ENCODE assay signal across 7 mouse cellular contexts in the genomic region with DNA sequence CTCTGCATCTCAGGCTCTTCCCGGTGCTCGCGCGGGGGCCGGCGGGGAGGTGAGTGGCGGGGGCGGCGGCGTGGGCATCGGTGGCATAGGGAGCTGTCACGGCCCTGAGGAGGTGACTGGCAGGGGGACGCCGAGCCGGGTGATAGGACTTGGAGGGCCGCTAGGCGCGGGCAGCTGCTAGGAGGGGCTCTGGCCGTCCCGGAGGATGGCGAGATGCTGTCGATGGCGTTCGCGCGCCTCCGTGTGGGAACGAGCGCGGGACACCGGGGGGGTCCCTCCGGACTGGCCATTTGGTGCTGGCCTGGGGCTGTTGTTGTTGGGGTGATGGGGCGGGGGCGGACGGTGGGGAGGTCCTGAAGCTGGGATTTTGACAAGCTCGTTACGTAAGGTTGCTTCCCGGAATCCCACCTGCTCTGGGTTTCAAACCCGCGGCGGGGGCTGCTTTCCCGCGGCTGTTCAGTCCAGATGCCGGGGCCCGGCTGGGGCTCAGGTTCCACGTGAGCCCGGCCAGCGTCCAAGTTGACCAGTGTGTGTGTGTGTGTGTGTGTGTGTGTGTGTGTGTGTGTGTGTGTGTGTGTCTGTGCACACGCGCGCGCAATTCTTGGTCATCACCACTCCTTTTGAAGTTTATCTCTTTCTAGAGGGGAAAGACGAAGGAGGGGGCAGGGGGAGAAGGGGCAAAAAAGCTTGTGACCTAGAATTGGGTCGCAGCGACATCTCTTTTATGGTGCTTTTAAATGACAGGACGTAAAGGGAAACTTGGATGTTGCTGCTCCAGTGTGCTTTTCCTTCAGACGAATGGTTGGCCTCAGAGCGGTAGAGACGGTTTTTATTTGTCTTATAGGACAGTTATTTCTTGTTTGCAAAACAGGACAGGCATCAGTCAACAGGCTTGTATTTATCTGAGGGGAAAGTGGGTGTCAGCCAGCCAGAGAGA. TPM values are rescaled to one million over a fixed set of nuclear protein-coding genes. Genes with fewer than 3 reads are reported as not detected.
DNase-seq lines count a peak whose midpoint lies in the region; ATAC-seq and TF ChIP-seq lines count a peak whose summit lies in the region.

No protein-coding gene starts in this region.

- H3K9ac ChIP-seq in forebrain, embryonic 13.5 days, result peak overlapping the region; percentile 77
- H3K9ac ChIP-seq in hindbrain, embryonic 14.5 days, result peak overlapping the region; percentile 82

- peak overlapping the region; percentile 72 for H3K4me2 ChIP-seq in forebrain, embryonic 13.5 days
- peak overlapping the region; percentile 61 for H3K4me2 ChIP-seq in hindbrain, embryonic 14.5 days (replicated peaks)

- in situ Hi-C loops in Patski (cut with MboI; ENCODE audit: low pct_unique_long_range_greater_than_20kb), result no loop called here

- peaks cover 49% of the 10 kb centered on the region for H3K79me2 ChIP-seq in macrophage (ENCODE audit: inconsistent target)

- peak overlapping the region; percentile 79 for H3K4me3 ChIP-seq in forebrain, embryonic 13.5 days
- peak overlapping the region; percentile 83 for H3K4me3 ChIP-seq in hindbrain, embryonic 14.5 days (replicated peaks; ENCODE audit: low read length)
- peak overlapping the region; percentile 35 for H3K4me3 ChIP-seq in macrophage (ENCODE audit: inconsistent target)

- TF ChIP-seq CTCF in Patski (IDR thresholded peaks at IDR 0.05), result peak; percentile 36

- CTCF ChIA-PET in Patski (lab: Charles Lee), result interaction anchor here (1.2 kb wide), 1 partner anchor 14 kb away, joined by 3 read pairs; no protein-coding TSS in a partner anchor

- WGBS in forebrain, embryonic 13.5 days, result under 1% methylated on average over 54 of the region's 59 CpGs
- WGBS in hindbrain, embryonic 14.5 days, result under 1% methylated on average over 53 of the region's 59 CpGs
- WGBS in macrophage (ENCODE audit: missing documents), result 2% methylated on average over 59 of the region's 59 CpGs

- DNase-seq in Patski (ENCODE audit: low read depth, low spot score), result no peak
- peak; percentile 62 for DNase-seq in brain, adult 2 months (ENCODE audit: low read depth, low spot score)
- DNase-seq in hindbrain, embryonic 14.5 days (ENCODE audit: low spot score), result peak; percentile 66
- peak; percentile 43 to 61 for DNase-seq in left cerebral cortex, adult 18-20 months (ENCODE audit: low spot score in 2 of 2)
- peak; percentile 48 for DNase-seq in right cerebral cortex, postnatal 25 days

- POLR2A ChIA-PET in Patski (lab: Charles Lee), result interaction anchor here (0.7 to 1.4 kb wide), 5 partner anchors 18 to 426 kb away, joined by 3 to 6 read pairs (median 4); a partner anchor contains a TSS

- peaks cover 18% of the 10 kb centered on the region for H3K4me1 ChIP-seq in forebrain, embryonic 13.5 days
- peaks cover 13% of the 10 kb centered on the region for H3K4me1 ChIP-seq in hindbrain, embryonic 14.5 days (replicated peaks; ENCODE audit: control insufficient read depth, insufficient read depth, low read length)

- peak; percentile 36 for ATAC-seq in Patski
- ATAC-seq in forebrain, embryonic 13.5 days, result peak; percentile 83
- peak; percentile 79 for ATAC-seq in hindbrain, embryonic 14.5 days (ENCODE audit: low FRiP score)

- H3K36me3 ChIP-seq in forebrain, embryonic 13.5 days (ENCODE audit: poor library complexity, severe bottlenecking), result no peaks in the 10 kb centered on the region
- H3K36me3 ChIP-seq in hindbrain, embryonic 14.5 days (replicated peaks; ENCODE audit: control insufficient read depth, insufficient read depth), result no peaks in the 10 kb centered on the region
- H3K36me3 ChIP-seq in macrophage (ENCODE audit: inconsistent target), result no peaks in the 10 kb centered on the region

- no peaks in the 10 kb centered on the region for H3K9me3 ChIP-seq in forebrain, embryonic 13.5 days (replicated peaks)
- H3K9me3 ChIP-seq in hindbrain, embryonic 14.5 days (ENCODE audit: control insufficient read depth, low read length), result no peaks in the 10 kb centered on the region

- H3K27me3 ChIP-seq in Patski, result no peaks in the 10 kb centered on the region
- H3K27me3 ChIP-seq in forebrain, embryonic 13.5 days, result no peaks in the 10 kb centered on the region
- no peaks in the 10 kb centered on the region for H3K27me3 ChIP-seq in hindbrain, embryonic 14.5 days (ENCODE audit: control insufficient read depth, insufficient read depth, low read length)

- H3K27ac ChIP-seq in forebrain, embryonic 13.5 days, result peak overlapping the region; percentile 97
- peak overlapping the region; percentile 99 for H3K27ac ChIP-seq in hindbrain, embryonic 14.5 days
- no peak overlapping the region for H3K27ac ChIP-seq in macrophage

RNA-seq across cellular contexts. Expression of a gene that starts 0.7 kb away (rescaled TPM):
- 9.0 TPM for polyA plus RNA-seq in Patski (2021)
- polyA plus RNA-seq in forebrain, embryonic 13.5 days (2015; fragmentation: Nextera tagmentation; extraction: Ambion mirVana), result 6.7 and 8.9 TPM in 2 replicates
- 12.4 and 12.7 TPM in 2 replicates for polyA plus RNA-seq in hindbrain, embryonic 14.5 days (2014; fragmentation: Nextera tagmentation; extraction: Ambion mirVana)
- total RNA-seq in left cerebral cortex, adult 18-20 months (2021), result 10 to 100 TPM; 54.2 to 55.6 TPM
- total RNA-seq in macrophage (2018; cell fraction: chromatin; rRNA removed), result 100 to 1,000 TPM in 14 of 26 experiments, 10 to 100 TPM in 12; 43.1 to 344 (median 115) TPM
- total RNA-seq in macrophage (2018; cell fraction: cytosol; rRNA removed), result 10 to 100 TPM in 10 of 26 experiments, 1 to 10 TPM in 16; 5.8 to 34.6 (median 8.7) TPM
- 100 to 1,000 TPM in 9 of 26 experiments, 10 to 100 TPM in 17; 29.8 to 237 (median 83.8) TPM for total RNA-seq in macrophage (2018; cell fraction: nucleus; rRNA removed)
- 4.0 to 7.6 TPM (median 5.1 TPM) in 3 replicates for polyA plus RNA-seq in macrophage (2018)
